In the genomic region with DNA sequence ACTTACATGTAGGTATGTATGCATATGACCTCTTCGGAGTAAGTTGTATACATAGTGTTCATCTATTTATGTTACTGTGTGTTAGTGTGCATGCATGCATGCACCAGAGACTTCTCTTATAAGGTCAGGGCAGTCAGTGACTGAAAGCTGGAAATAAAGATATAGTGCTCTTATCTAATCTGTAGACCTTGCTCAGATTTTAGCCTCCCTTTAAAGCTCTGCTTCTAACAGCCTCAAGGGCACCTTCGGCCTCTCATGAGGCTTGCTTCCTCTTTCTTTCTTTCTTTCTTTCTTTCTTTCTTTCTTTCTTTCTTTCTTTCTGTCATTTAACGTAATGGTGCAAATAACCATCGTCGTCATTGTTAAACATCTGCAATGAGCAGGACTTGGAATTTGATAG, we compare ENCODE assay signal across 11 mouse cellular contexts. TPM values are rescaled to one million over a fixed set of nuclear protein-coding genes. Genes with fewer than 3 reads are reported as not detected.
DNase-seq lines count a peak whose midpoint lies in the region; ATAC-seq and TF ChIP-seq lines count a peak whose summit lies in the region.
"Had no signal": no experiment of that assay in that cellular context is flagged by ENCODE, and none has a peak within 500 bp of the region (broad histone marks: within the 10 kb centered on the region; RNA-seq: fewer than 3 reads in every experiment).

No protein-coding gene starts in this region.

- H3K36me3 ChIP-seq in heart, embryonic 12.5 days: peaks cover 10% of the 10 kb centered on the region
- peaks cover 5% of the 10 kb centered on the region; the same call in 1 of the 2 replicates for H3K36me3 ChIP-seq in lung, embryonic 14.5 days (ENCODE audit: insufficient read depth)
- no peaks in the 10 kb centered on the region for H3K36me3 ChIP-seq in liver, embryonic 14.5 days (replicated peaks; ENCODE audit: control insufficient read depth, insufficient read depth, low read depth)
- no peaks in the 10 kb centered on the region for H3K36me3 ChIP-seq in stomach, embryonic 16.5 days (ENCODE audit: control insufficient read depth, insufficient read depth, low read length)

- 62% methylated on average over 5 of the region's 5 CpGs for WGBS in heart, embryonic 12.5 days
- 71% methylated on average over 5 of the region's 5 CpGs for WGBS in lung, embryonic 14.5 days
- whole genome bisulfite sequencing in lung, adult 2 months: 56% methylated on average over 5 of the region's 5 CpGs
- WGBS in liver, embryonic 14.5 days (ENCODE audit: insufficient replicate concordance): 47% methylated on average over 5 of the region's 5 CpGs
- 63% methylated on average over 5 of the region's 5 CpGs for WGBS in stomach, embryonic 16.5 days

- H3K27me3 ChIP-seq in heart, embryonic 12.5 days (replicated peaks): no peaks in the 10 kb centered on the region
- no peaks in the 10 kb centered on the region for H3K27me3 ChIP-seq in lung, embryonic 14.5 days (ENCODE audit: insufficient read depth, low read length)
- no peaks in the 10 kb centered on the region for H3K27me3 ChIP-seq in liver, embryonic 14.5 days (ENCODE audit: control insufficient read depth, insufficient read depth, low read length)
- H3K27me3 ChIP-seq in stomach, embryonic 16.5 days (ENCODE audit: control insufficient read depth, insufficient read depth, low read length): no peaks in the 10 kb centered on the region

- no peaks in the 10 kb centered on the region for H3K9me3 ChIP-seq in heart, embryonic 12.5 days (replicated peaks)
- no peaks in the 10 kb centered on the region for H3K9me3 ChIP-seq in lung, embryonic 14.5 days (ENCODE audit: low read depth, low read length)
- H3K9me3 ChIP-seq in liver, embryonic 14.5 days (ENCODE audit: control insufficient read depth, low read length): no peaks in the 10 kb centered on the region
- no peaks in the 10 kb centered on the region for H3K9me3 ChIP-seq in stomach, embryonic 16.5 days (replicated peaks; ENCODE audit: control insufficient read depth, low read length)

- H3K27ac ChIP-seq in heart, embryonic 12.5 days (ENCODE audit: poor library complexity, severe bottlenecking): no peak overlapping the region
- no peak overlapping the region for H3K27ac ChIP-seq in lung, embryonic 14.5 days (ENCODE audit: low read depth)
- no peak overlapping the region for H3K27ac ChIP-seq in liver, embryonic 14.5 days
- H3K27ac ChIP-seq in stomach, embryonic 16.5 days (ENCODE audit: low read length): no peak overlapping the region; the same call in 1 of the 2 replicates

- no peak for TF ChIP-seq CTCF in lung, embryonic 14.5 days (IDR thresholded peaks at IDR 0.05; ENCODE audit: low read depth)
- TF ChIP-seq CTCF in lung, adult 2 months (IDR thresholded peaks at IDR 0.05; ENCODE audit: insufficient read depth, low read length): no peak
- no peak for TF ChIP-seq CTCF in liver, embryonic 14.5 days (IDR thresholded peaks at IDR 0.05; ENCODE audit: low read depth)

- no peak for TF ChIP-seq POLR2A in lung, adult 2 months (IDR thresholded peaks at IDR 0.05; ENCODE audit: borderline replicate concordance, extremely low read depth, low read depth, low read length)

- DNase-seq in heart, adult 8-10 months (ENCODE audit: low spot score): no peak
- no peak for DNase-seq in lung, embryonic 14.5 days
- no peak for DNase-seq in lung, adult 2 months
- DNase-seq in liver, embryonic 14.5 days (ENCODE audit: low read depth in 3 of 3, low spot score in 3 of 3): no peak
- no peak for DNase-seq in left cerebral cortex, adult 8-10 months (ENCODE audit: low spot score in 2 of 2)
- DNase-seq in right cerebral cortex, postnatal 4 days: no peak
- DNase-seq: cerebellum, adult 8-10 months had no signal

- H3K9ac ChIP-seq in heart, embryonic 12.5 days: no peak overlapping the region
- H3K9ac ChIP-seq in lung, embryonic 14.5 days: no peak overlapping the region
- no peak overlapping the region for H3K9ac ChIP-seq in liver, embryonic 14.5 days (replicated peaks)
- H3K9ac ChIP-seq in stomach, embryonic 16.5 days (ENCODE audit: low read length): no peak overlapping the region

- H3K4me2 ChIP-seq in heart, embryonic 12.5 days: peak overlapping the region; percentile 79; the same call in 1 of the 2 replicates
- H3K4me2 ChIP-seq in lung, embryonic 14.5 days: peak overlapping the region; percentile 87; the same call in 1 of the 2 replicates
- peak overlapping the region; percentile 97 for H3K4me2 ChIP-seq in liver, embryonic 14.5 days (ENCODE audit: low read depth)
- H3K4me2 ChIP-seq in stomach, embryonic 16.5 days (ENCODE audit: low read depth, low read length): peak overlapping the region; percentile 87; the same call in 1 of the 2 replicates

- H3K4me3 ChIP-seq in heart, embryonic 12.5 days: no peak overlapping the region
- no peak overlapping the region for H3K4me3 ChIP-seq in lung, embryonic 14.5 days (ENCODE audit: low read depth, low read length)
- no peak overlapping the region for H3K4me3 ChIP-seq in lung, adult 2 months (replicated peaks; ENCODE audit: extremely low read depth, low read depth, low read length)
- H3K4me3 ChIP-seq in liver, embryonic 14.5 days (ENCODE audit: insufficient read depth in 1 of 2, low read depth in 2 of 2, low read length in 2 of 2): no peak overlapping the region
- H3K4me3 ChIP-seq in stomach, embryonic 16.5 days (replicated peaks; ENCODE audit: low read length): no peak overlapping the region

- peaks cover 43% of the 10 kb centered on the region for H3K4me1 ChIP-seq in heart, embryonic 12.5 days (replicated peaks)
- peaks cover 8% of the 10 kb centered on the region for H3K4me1 ChIP-seq in lung, embryonic 14.5 days (ENCODE audit: insufficient read depth)
- peaks cover 12% of the 10 kb centered on the region for H3K4me1 ChIP-seq in lung, adult 2 months (ENCODE audit: control insufficient read depth, insufficient read depth, low read length)
- H3K4me1 ChIP-seq in liver, embryonic 14.5 days (replicated peaks; ENCODE audit: control insufficient read depth in 2 of 2, insufficient read depth in 2 of 2, low read length in 1 of 2): peaks cover 9 to 15% of the 10 kb centered on the region in 2 experiments
- peaks cover 17% of the 10 kb centered on the region for H3K4me1 ChIP-seq in stomach, embryonic 16.5 days (ENCODE audit: control insufficient read depth, insufficient read depth, low read length)

- no peak for TF ChIP-seq EP300 in liver, embryonic 14.5 days (IDR thresholded peaks at IDR 0.05; ENCODE audit: low read depth)

- ATAC-seq in heart, embryonic 12.5 days (ENCODE audit: insufficient number of reproducible peaks, low FRiP score): no peak
- no peak for ATAC-seq in lung, embryonic 14.5 days (ENCODE audit: insufficient read depth)
- no peak for ATAC-seq in liver, embryonic 14.5 days (ENCODE audit: insufficient read depth)
- ATAC-seq in stomach, embryonic 16.5 days (ENCODE audit: insufficient read depth, low FRiP score): no peak

RNA-seq across cellular contexts. Expression of a gene that starts 1.1 kb away (rescaled TPM):
- polyA plus RNA-seq in heart, embryonic 12.5 days (2016; fragmentation: Nextera tagmentation; extraction: Ambion mirVana): 41.6 and 42.0 TPM in 2 replicates
- total RNA-seq in heart, adult 8-10 months (2022): 10 to 100 TPM; 54.8 to 67.3 (median 62.1) TPM
- 25.0 and 26.1 TPM in 2 replicates for polyA plus RNA-seq in lung, embryonic 14.5 days (2014; fragmentation: Nextera tagmentation; extraction: Ambion mirVana)
- polyA plus RNA-seq in lung, adult 2 months (2012; rRNA removed): 42.8 and 70.1 TPM in 2 replicates
- 14.9 and 18.7 TPM in 2 replicates for polyA plus RNA-seq in liver, embryonic 14.5 days (2012; rRNA removed)
- 9.6 and 10.1 TPM in 2 replicates for polyA plus RNA-seq in liver, embryonic 14.5 days (2014; fragmentation: Nextera tagmentation; extraction: Ambion mirVana)
- polyA plus RNA-seq in stomach, embryonic 16.5 days (2015; fragmentation: Nextera tagmentation; extraction: Ambion mirVana): 56.2 and 58.1 TPM in 2 replicates
- 10 to 100 TPM; 77.3 to 84.9 (median 82.7) TPM for total RNA-seq in left cerebral cortex, adult 8-10 months (2022)

RNA-seq across cellular contexts. Expression of a gene that starts 4.6 kb away (rescaled TPM):
- 2.2 and 2.8 TPM in 2 replicates for polyA plus RNA-seq in heart, embryonic 12.5 days (2016; fragmentation: Nextera tagmentation; extraction: Ambion mirVana)
- 10 to 100 TPM; 15.2 to 30.8 (median 18.1) TPM for total RNA-seq in heart, adult 8-10 months (2022)
- polyA plus RNA-seq in lung, embryonic 14.5 days (2014; fragmentation: Nextera tagmentation; extraction: Ambion mirVana): 0.84 and 1.9 TPM in 2 replicates
- 0.98 and 1.3 TPM in 2 replicates for polyA plus RNA-seq in lung, adult 2 months (2012; rRNA removed)
- polyA plus RNA-seq in liver, embryonic 14.5 days (2012; rRNA removed): 0.04 and 0.15 TPM in 2 replicates
- 0.08 and 0.20 TPM in 2 replicates for polyA plus RNA-seq in liver, embryonic 14.5 days (2014; fragmentation: Nextera tagmentation; extraction: Ambion mirVana)
- 3.5 and 3.6 TPM in 2 replicates for polyA plus RNA-seq in stomach, embryonic 16.5 days (2015; fragmentation: Nextera tagmentation; extraction: Ambion mirVana)
- 1 to 10 TPM in 3 of 4 experiments, under 1 TPM in 1; 0.81 to 2.3 (median 1.2) TPM for total RNA-seq in left cerebral cortex, adult 8-10 months (2022)

RNA-seq across cellular contexts. Expression of a gene that starts 55.9 kb away (rescaled TPM):
- polyA plus RNA-seq in heart, embryonic 12.5 days (2016; fragmentation: Nextera tagmentation; extraction: Ambion mirVana): 5,530 and 5,941 TPM in 2 replicates
- total RNA-seq in heart, adult 8-10 months (2022): 100 to 1,000 TPM; 455 to 787 (median 725) TPM
- 21.4 and 344 TPM in 2 replicates for polyA plus RNA-seq in lung, embryonic 14.5 days (2014; fragmentation: Nextera tagmentation; extraction: Ambion mirVana)
- polyA plus RNA-seq in lung, adult 2 months (2012; rRNA removed): 185 and 203 TPM in 2 replicates
- 3.2 and 4.6 TPM in 2 replicates for polyA plus RNA-seq in liver, embryonic 14.5 days (2012; rRNA removed)
- polyA plus RNA-seq in liver, embryonic 14.5 days (2014; fragmentation: Nextera tagmentation; extraction: Ambion mirVana): 6.6 and 7.5 TPM in 2 replicates
- polyA plus RNA-seq in stomach, embryonic 16.5 days (2015; fragmentation: Nextera tagmentation; extraction: Ambion mirVana): 32.4 and 43.0 TPM in 2 replicates
- total RNA-seq in left cerebral cortex, adult 8-10 months (2022): not detected
- total RNA-seq: gastrocnemius, adult 18-20 months; layer of hippocampus, postnatal 25 days had no signal

Comparison
In these comparisons a context has a peak if more than half of its experiments do, and no peak if none do; other contexts are left out.
1. RNA of a gene that starts 55.9 kb away (polyA plus RNA-seq): 5,530 to 5,941 TPM in heart, embryonic 12.5 days; 185 to 203 TPM in lung, adult 2 months, 32.4 to 43.0 TPM in stomach, embryonic 16.5 days, 21.4 to 344 TPM in lung, embryonic 14.5 days and 3.2 to 7.5 TPM in liver, embryonic 14.5 days; every median in the first group is over 10 times any median in the second.
2. Peak in every context shown above with its lines, with median percentiles within 50 percentile points of each other: H3K4me2 ChIP-seq.